Mouse (Mus musculus): ENCODE data around the gene Haus8.
"Not testable (repeated sequence)": the region's sequence is repeated elsewhere in the genome, so short reads cannot be mapped to it uniquely, and the experiment has no call there.

GRCm38 (mm10) chr8:71318610-71319009, 45.9 kb upstream of the Haus8 start:
- TF ChIP-seq CTCF, EP300 (IDR thresholded peaks at IDR 0.05; ENCODE audit: low read depth): not testable (repeated sequence)
